Mouse (Mus musculus): Measurements from ENCODE around the gene Iqck. TPM values are rescaled to one million over a fixed set of nuclear protein-coding genes. Genes with fewer than 3 reads are reported as not detected.
A peak's percentile ranks its signal among the peaks of the same experiment; 100 is the strongest.

The Iqck gene
- polyA plus RNA-seq, 1 experiment, result 5.9 TPM

- no peak overlapping the region for H3K27ac ChIP-seq (ENCODE audit: insufficient read depth, low read length)
- WGBS, result 2% methylated on average over 4 of the region's 4 CpGs
- DNase-seq, result peak; percentile 50 to 64
- peak; percentile 70; the same call in 1 of the 2 replicates for TF ChIP-seq CTCF (IDR thresholded peaks at IDR 0.05; ENCODE audit: borderline replicate concordance, insufficient read depth, low read depth, low read length)
- TF ChIP-seq POLR2A (IDR thresholded peaks at IDR 0.05; ENCODE audit: borderline replicate concordance, insufficient read depth, low read length), result no peak
- 0 out of 2 replicates have a peak, but pooled peaks cover 6% of the 10 kb centered on the region for H3K4me1 ChIP-seq (ENCODE audit: control insufficient read depth, insufficient read depth, low read length)
- no peaks in the 10 kb centered on the region for H3K27me3 ChIP-seq (ENCODE audit: control insufficient read depth, insufficient read depth, low read length)
- no peak overlapping the region for H3K4me3 ChIP-seq (replicated peaks; ENCODE audit: insufficient read depth, low read depth, low read length)
Measured at GRCm38 (mm10) chr7:119019537-119019936, 164.0 kb downstream of the Iqck start.

Other genes starting within 250 kb of the Iqck start
- gene Gde1, start 150.0 kb upstream of the Iqck start, polyA plus RNA-seq (2012; rRNA removed), result 345 and 354 TPM in 2 replicates
- gene Ccp110, start 143.2 kb upstream of the Iqck start, polyA plus RNA-seq (2012; rRNA removed), result 63.1 and 72.8 TPM in 2 replicates
- 72.3 and 74.3 TPM in 2 replicates for gene Vps35l, start 115.5 kb upstream of the Iqck start, polyA plus RNA-seq (2012; rRNA removed)
- 16.4 and 16.9 TPM in 2 replicates for gene Knop1, start 502 bp downstream of the Iqck start, polyA plus RNA-seq (2012; rRNA removed)
- 339 and 347 TPM in 2 replicates for gene Gprc5b, start 139.5 kb downstream of the Iqck start, polyA plus RNA-seq (2012; rRNA removed)

Data from cerebellum, adult 2 months (tissue).